Mouse (Mus musculus) liver, embryonic 15.5 days (tissue): ENCODE results near the gene Cldn11. TPM values are rescaled to one million over a fixed set of nuclear protein-coding genes. Genes with fewer than 3 reads are reported as not detected.

Experiments
- ATAC-seq: fragments of 200-750 bp; cut with Nextera tagmentation; 2 replicates; pipeline ENCODE4 v1.8.0; 2017; ENCODE audit warnings: moderate number of reproducible peaks, mild to moderate bottlenecking, moderate library complexity; ENCODE audit not compliant: insufficient read depth
- H3K27ac ChIP-seq: fragments of 300-500 bp; sonication (generic); replicated peaks from 2 replicates; pipeline ENCODE4 v1.5.1; 2015; ENCODE audit warnings: mild to moderate bottlenecking, inconsistent platforms
- H3K27me3 ChIP-seq: fragments of 300-500 bp; sonication (generic); 2 replicates; pipeline ENCODE4 v1.6.1; 2015; ENCODE audit warnings: mild to moderate bottlenecking, inconsistent platforms
- H3K36me3 ChIP-seq: fragments of 300-500 bp; sonication (generic); replicated peaks from 2 replicates; pipeline ENCODE4 v1.6.1; 2015; ENCODE audit warnings: moderate library complexity, mild to moderate bottlenecking, inconsistent platforms
- H3K4me1 ChIP-seq: fragments of 300-500 bp; sonication (generic); replicated peaks from 2 replicates; pipeline ENCODE4 v1.6.1; 2015; ENCODE audit warnings: inconsistent platforms
- H3K4me2 ChIP-seq: fragments of 300-500 bp; sonication (generic); 2 replicates; pipeline ENCODE4 v1.6.1; 2015; ENCODE audit warnings: moderate library complexity, mild to moderate bottlenecking, inconsistent platforms
- H3K4me3 ChIP-seq: fragments of 300-500 bp; sonication (generic); replicated peaks from 2 replicates; pipeline ENCODE4 v1.5.1; 2015; ENCODE audit warnings: mild to moderate bottlenecking, inconsistent platforms
- H3K9ac ChIP-seq: fragments of 300-500 bp; sonication (generic); 2 replicates; pipeline ENCODE4 v1.6.1; 2015; ENCODE audit warnings: moderate library complexity, mild to moderate bottlenecking, inconsistent platforms
- H3K9me3 ChIP-seq: fragments of 300-500 bp; sonication (generic); replicated peaks from 2 replicates; pipeline ENCODE4 v1.6.1; 2016; ENCODE audit warnings: inconsistent platforms
- WGBS: fragments of 180-500 bp; shearing (Covaris S2); methylation state at CpG from one replicate; pipeline ENCODE4 v1.1.7; 2015; ENCODE audit warnings: mixed read lengths; ENCODE audit not compliant: insufficient replicate concordance; 5-methylcytosine and 5-hydroxymethylcytosine counted together
- polyA plus RNA-seq: library from polyadenylated mRNA; unstranded; fragments of >200 nt; fragmentation: Nextera tagmentation; extraction: Ambion mirVana; gene quantifications from 2 replicates; pipeline ENCODE4 v1.2.1, GENCODE M21; 2015

Cldn11 gene
- 0.13 and 0.20 TPM in 2 replicates for polyA plus RNA-seq

DNA sequence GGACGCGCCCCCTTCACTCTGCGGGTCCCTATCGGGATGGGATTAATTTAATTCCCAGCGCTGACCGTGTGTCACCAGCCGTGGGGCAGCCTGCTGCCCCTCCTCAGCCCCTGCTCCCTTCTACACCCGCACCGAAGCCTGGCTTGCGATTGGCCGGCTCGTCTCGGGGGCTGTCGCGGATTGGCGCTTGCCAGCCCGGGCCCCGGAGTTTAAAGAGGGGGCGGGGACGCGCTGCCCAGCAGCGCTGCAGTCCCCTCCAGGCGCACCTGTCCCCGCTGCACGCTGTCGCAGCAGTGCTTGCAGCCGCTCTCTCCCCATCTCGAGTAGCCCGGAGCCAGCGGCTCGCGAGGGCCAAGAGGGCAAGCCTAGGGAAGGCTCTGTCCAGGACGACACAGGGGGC, at the start of gene Cldn11:
Cldn11 (plus strand) TSS at position 215 of the 400 bp plus-strand sequence.
- 0% methylated on average over 33 of the region's 33 CpGs for WGBS
- ATAC-seq: no peak

GRCm38 (mm10) chr3:31100026-31100425, 49.7 kb upstream of the Cldn11 start:
- Histone ChIP-seq H3K36me3 (no peaks in the 10 kb centered on the region), H3K9ac (no peak overlapping the region), H3K27ac (no peak overlapping the region), H3K4me3 (no peak overlapping the region), H3K27me3 (peaks cover 10% of the 10 kb centered on the region), H3K9me3 (no peaks in the 10 kb centered on the region), H3K4me2 (no peak overlapping the region), H3K4me1 (peaks cover 21% of the 10 kb centered on the region)
- ATAC-seq: no peak
- WGBS: 63% methylated on average over 5 of the region's 5 CpGs

More for the DNA sequence above, at the start of gene Cldn11:
- Histone ChIP-seq H3K4me1 (peaks cover 14% of the 10 kb centered on the region; the same call in 1 of the 2 replicates), H3K9ac (no peak within 1 kb of the TSS), H3K9me3 (no peaks in the 10 kb centered on the region), H3K4me2 (peak within 1 kb of the TSS; percentile 60), H3K36me3 (no peaks in the 10 kb centered on the region), H3K4me3 (peak within 1 kb of the TSS; percentile 15), H3K27ac (no peak within 1 kb of the TSS), H3K27me3 (peaks cover 29% of the 10 kb centered on the region)

- Histone ChIP-seq H3K4me2 (no peak overlapping the region), H3K9me3 (no peaks in the 10 kb centered on the region), H3K27ac (no peak overlapping the region), H3K4me3 (no peak overlapping the region), H3K9ac (no peak overlapping the region), H3K27me3 (peaks cover 3% of the 10 kb centered on the region; the same call in 1 of the 2 replicates), H3K4me1 (peaks cover 13% of the 10 kb centered on the region), H3K36me3 (no peaks in the 10 kb centered on the region)
- no peak for ATAC-seq
- WGBS: 74% methylated on average over 3 of the region's 3 CpGs
These were observed 48.9 kb upstream of the Cldn11 start for GRCm38 (mm10) chr3:31100802-31101201.

DNA sequence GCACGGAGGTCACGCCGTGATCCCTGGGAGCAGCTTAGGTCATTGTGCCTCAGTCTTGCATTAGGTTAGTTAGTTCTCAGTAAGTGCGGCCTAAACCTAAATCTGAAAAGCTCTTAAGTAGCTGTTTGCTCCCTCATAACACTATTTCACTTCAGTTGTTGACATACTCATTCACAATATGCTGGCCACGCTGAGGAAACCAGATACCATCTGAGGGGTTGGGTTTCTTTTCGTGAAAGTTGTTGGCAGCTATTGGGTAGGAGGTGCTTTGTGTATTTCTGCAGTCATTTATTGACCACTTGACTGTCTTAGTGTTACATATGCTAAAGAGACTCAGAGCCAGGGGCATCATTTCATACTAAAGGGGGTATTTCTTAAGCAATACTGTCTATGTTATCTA, 44.8 kb upstream of the Cldn11 start:
- H3K36me3 ChIP-seq: no peaks in the 10 kb centered on the region
- no peak overlapping the region for H3K4me2 ChIP-seq
- no peak for ATAC-seq
- H3K4me1 ChIP-seq: peaks cover 2% of the 10 kb centered on the region; the same call in 1 of the 2 replicates
- no peak overlapping the region for H3K4me3 ChIP-seq
- no peaks in the 10 kb centered on the region for H3K27me3 ChIP-seq
- no peaks in the 10 kb centered on the region for H3K9me3 ChIP-seq
- H3K9ac ChIP-seq: no peak overlapping the region
- no peak overlapping the region for H3K27ac ChIP-seq
- whole genome bisulfite sequencing: 54% methylated on average over 6 of the region's 6 CpGs

DNA sequence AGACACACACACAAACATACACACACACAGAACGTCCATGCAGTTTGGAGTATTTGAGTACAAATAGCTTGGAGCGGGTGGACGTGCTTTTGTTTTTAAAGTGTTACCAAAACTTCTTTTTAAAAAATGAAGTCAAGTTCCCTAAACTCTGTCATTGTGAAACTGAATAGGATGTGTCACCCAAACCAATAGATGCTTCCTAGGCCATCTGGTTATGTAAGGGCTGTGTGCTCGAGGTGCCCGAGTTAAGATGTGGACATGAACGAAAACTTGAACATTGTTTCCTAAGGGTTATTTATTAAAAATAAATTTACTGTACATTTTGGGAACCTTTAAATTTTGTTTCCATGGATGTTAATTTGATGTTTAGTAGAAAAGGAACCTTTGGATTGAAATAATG, 43.1 kb upstream of the Cldn11 start:
- Histone ChIP-seq H3K4me1 (peaks cover 2% of the 10 kb centered on the region; the same call in 1 of the 2 replicates), H3K4me3 (no peak overlapping the region), H3K9ac (no peak overlapping the region), H3K27ac (no peak overlapping the region), H3K36me3 (no peaks in the 10 kb centered on the region), H3K4me2 (no peak overlapping the region), H3K9me3 (no peaks in the 10 kb centered on the region), H3K27me3 (no peaks in the 10 kb centered on the region)
- WGBS: 62% methylated on average over 6 of the region's 6 CpGs
- no peak for ATAC-seq

- Histone ChIP-seq H3K9ac (no peak overlapping the region), H3K9me3 (no peaks in the 10 kb centered on the region), H3K4me3 (no peak overlapping the region), H3K36me3 (no peaks in the 10 kb centered on the region), H3K4me2 (no peak overlapping the region), H3K27me3 (no peaks in the 10 kb centered on the region), H3K4me1 (peaks cover 2% of the 10 kb centered on the region; the same call in 1 of the 2 replicates), H3K27ac (no peak overlapping the region)
- WGBS: 85% methylated on average over 4 of the region's 4 CpGs
- no peak for ATAC-seq
These were observed 42.0 kb upstream of the Cldn11 start for GRCm38 (mm10) chr3:31107674-31108073.

DNA sequence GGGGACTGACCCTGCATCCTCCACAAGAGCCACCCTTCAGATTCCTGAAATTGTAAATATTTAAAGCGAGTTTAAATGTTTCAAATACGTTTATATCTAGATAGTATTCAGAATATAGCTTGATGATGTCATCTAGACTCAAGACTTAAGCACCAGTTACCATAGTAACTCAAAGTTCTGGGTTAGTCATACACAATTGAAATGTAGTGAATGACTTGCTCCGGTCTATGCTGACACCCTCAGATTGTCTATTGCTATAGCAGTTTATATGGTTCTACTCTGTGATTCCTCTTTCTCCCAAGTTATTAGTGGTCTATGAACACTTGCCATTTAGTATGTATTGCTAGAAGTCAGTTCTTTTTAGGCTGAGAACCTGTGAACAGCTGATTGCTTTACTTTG, 40.6 kb upstream of the Cldn11 start:
- 54% methylated on average over 3 of the region's 3 CpGs for whole genome bisulfite sequencing
- Histone ChIP-seq H3K4me1 (peaks cover 2% of the 10 kb centered on the region; the same call in 1 of the 2 replicates), H3K4me3 (no peak overlapping the region), H3K27me3 (no peaks in the 10 kb centered on the region), H3K9me3 (no peaks in the 10 kb centered on the region), H3K27ac (no peak overlapping the region), H3K36me3 (peaks cover 6% of the 10 kb centered on the region), H3K9ac (no peak overlapping the region), H3K4me2 (no peak overlapping the region)
- ATAC-seq: no peak

DNA sequence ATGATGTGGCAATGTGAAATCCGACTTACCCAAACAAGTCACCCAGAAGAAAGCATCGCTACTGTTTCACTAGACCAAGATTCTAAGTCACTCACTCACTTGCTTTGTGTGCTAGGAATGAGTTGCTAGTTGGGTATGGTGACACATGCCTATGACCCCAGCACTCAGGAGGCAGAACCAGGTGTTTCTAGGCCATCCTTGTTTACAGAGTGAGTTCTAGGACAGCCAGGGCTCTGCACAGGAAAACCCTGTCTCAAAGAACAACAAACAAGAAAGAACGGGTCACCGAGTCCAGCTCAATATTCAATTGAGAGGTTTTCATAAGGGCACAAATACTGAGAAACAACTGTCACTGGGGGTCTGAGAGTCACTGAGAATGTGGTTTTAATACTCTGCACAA, 26.6 kb upstream of the Cldn11 start:
- 70% methylated on average over 4 of the region's 4 CpGs for WGBS
- no peaks in the 10 kb centered on the region for H3K9me3 ChIP-seq

GRCm38 (mm10) chr3:31126303-31126702, 23.4 kb upstream of the Cldn11 start:
- 32% methylated on average over 4 of the region's 4 CpGs for WGBS
- Histone ChIP-seq H3K9ac (no peak overlapping the region), H3K27ac (no peak overlapping the region), H3K4me2 (no peak overlapping the region), H3K4me3 (no peak overlapping the region), H3K9me3 (no peaks in the 10 kb centered on the region), H3K36me3 (no peaks in the 10 kb centered on the region), H3K4me1 (no peaks in the 10 kb centered on the region), H3K27me3 (no peaks in the 10 kb centered on the region)
- no peak for ATAC-seq

More for the DNA sequence above, 26.6 kb upstream of the Cldn11 start:
- H3K27me3 ChIP-seq: no peaks in the 10 kb centered on the region
- no peak overlapping the region for H3K4me2 ChIP-seq
- no peak for ATAC-seq
- H3K9ac ChIP-seq: no peak overlapping the region
- no peak overlapping the region for H3K27ac ChIP-seq
- no peak overlapping the region for H3K4me3 ChIP-seq
- H3K36me3 ChIP-seq: peaks cover 12% of the 10 kb centered on the region
- no peaks in the 10 kb centered on the region for H3K4me1 ChIP-seq

DNA sequence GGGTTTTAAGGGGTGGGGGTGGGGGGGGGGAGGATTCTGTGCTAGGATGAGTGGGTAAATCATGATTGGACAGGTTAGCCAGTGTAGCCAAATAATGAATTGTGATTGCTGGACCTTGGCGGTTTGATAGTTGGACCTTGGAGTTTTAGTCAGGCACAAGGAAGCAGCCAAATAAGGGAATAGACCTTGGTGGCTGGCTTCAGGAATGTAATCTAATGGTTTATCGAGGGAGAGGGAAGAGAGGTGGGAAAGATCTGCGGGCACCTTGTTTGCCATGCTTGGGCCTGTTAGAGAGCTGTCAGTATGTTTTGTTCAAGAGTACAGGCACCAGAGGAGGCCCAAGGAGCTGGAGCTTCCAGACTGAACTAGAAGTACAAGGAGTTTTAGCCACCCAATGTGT, 22.9 kb upstream of the Cldn11 start:
- H3K36me3 ChIP-seq: no peaks in the 10 kb centered on the region

DNA sequence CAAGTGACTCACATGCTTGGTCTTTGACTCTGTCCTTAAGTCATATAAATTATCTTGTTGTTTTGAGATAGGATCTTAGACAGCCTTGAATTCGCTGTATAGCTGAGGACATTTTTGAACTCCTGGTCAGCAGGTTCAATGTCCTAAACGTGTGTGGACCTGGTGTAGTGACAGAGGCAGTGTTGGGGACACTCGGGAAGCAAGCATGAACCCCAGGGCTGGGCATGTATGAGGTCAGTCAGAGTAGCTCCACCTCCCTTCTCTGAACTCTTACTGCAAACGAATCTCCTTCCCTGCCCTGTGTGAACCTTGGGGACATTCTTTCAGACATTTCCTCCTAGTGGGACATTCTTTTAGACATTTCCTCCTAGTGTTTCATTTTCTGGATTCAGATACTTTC, 20.0 kb upstream of the Cldn11 start:
- WGBS: 26% methylated on average over 4 of the region's 4 CpGs
- H3K27me3 ChIP-seq: no peaks in the 10 kb centered on the region; the same call in 1 of the 2 replicates
- H3K4me3 ChIP-seq: no peak overlapping the region
- H3K4me2 ChIP-seq: no peak overlapping the region
- no peak for ATAC-seq
- no peaks in the 10 kb centered on the region for H3K36me3 ChIP-seq
- no peaks in the 10 kb centered on the region for H3K9me3 ChIP-seq
- H3K9ac ChIP-seq: no peak overlapping the region
- peaks cover 17% of the 10 kb centered on the region for H3K4me1 ChIP-seq
- H3K27ac ChIP-seq: no peak overlapping the region

More for the DNA sequence above, 22.9 kb upstream of the Cldn11 start:
- no peak overlapping the region for H3K9ac ChIP-seq
- H3K4me1 ChIP-seq: no peaks in the 10 kb centered on the region
- H3K4me3 ChIP-seq: no peak overlapping the region
- ATAC-seq: no peak
- 72% methylated on average over 3 of the region's 3 CpGs for WGBS
- no peak overlapping the region for H3K4me2 ChIP-seq
- H3K27me3 ChIP-seq: no peaks in the 10 kb centered on the region
- H3K9me3 ChIP-seq: no peaks in the 10 kb centered on the region
- no peak overlapping the region for H3K27ac ChIP-seq

DNA sequence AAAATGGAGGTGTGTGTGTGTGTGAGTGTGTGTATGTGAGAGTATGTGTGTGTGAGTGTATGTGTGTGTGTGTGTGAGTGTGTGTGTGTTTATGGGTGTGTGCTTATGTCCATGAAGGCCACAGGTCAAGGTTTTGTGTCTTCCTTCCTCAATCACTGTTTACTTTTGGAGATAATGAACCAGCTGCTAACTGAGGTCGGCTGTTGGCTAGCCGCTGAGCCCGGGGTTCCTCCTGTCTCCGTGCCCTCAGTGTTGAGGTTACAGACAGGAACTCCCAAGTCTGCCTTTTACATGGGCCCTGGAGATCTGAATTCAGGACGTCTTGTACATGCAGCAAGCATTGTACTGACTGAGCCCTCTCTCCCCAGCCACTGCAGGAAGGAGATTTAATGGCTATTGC, 16.1 kb upstream of the Cldn11 start:
- Histone ChIP-seq H3K9me3 (no peaks in the 10 kb centered on the region), H3K27me3 (no peaks in the 10 kb centered on the region; the same call in 1 of the 2 replicates), H3K4me3 (no peak overlapping the region), H3K36me3 (no peaks in the 10 kb centered on the region), H3K9ac (no peak overlapping the region), H3K27ac (peak overlapping the region; percentile 73), H3K4me1 (peaks cover 32% of the 10 kb centered on the region), H3K4me2 (peak overlapping the region; percentile 47)
- peak; percentile 7 for ATAC-seq
- 8% methylated on average over 5 of the region's 5 CpGs for WGBS
